Mouse (Mus musculus): Measurements from ENCODE around the gene Gpr155.

Gene Gpr155

DNA sequence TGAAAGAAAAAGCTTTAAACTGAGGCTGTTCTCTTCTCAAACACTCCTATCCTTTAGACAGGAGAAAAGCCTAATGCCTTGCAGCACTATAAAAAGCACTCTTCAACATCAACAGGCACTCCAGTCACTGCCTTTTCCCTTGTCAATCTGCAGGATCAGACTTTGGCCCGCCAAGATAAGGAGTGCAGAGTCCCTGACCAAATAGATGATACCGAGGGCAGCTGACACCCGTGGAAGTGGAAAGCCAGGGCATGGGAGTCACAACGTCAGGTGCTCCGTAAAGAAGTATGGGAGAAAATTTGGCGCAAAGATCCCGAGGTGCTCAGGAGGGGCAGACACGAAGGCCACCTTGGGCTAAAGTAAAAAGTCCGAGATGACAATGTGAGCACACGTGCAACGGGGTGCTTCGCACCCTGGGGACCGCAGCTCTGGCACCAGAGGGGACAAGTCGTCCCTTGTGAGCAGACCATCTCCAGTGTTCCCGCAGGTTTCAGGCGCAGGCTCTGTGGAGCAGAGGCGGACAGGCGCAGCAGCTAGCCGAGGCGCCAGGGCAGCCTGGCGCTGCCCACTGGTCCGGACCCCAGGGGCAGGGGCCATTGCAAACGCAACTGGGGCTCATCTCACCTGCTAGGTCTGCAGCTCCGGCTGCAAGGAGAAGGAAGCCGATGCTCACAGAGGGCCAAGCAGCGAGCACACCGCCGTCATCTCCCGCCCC, 574 bp downstream of the Gpr155 start:
- peak; percentile 49 for DNase-seq (ENCODE audit: low spot score)

DNA sequence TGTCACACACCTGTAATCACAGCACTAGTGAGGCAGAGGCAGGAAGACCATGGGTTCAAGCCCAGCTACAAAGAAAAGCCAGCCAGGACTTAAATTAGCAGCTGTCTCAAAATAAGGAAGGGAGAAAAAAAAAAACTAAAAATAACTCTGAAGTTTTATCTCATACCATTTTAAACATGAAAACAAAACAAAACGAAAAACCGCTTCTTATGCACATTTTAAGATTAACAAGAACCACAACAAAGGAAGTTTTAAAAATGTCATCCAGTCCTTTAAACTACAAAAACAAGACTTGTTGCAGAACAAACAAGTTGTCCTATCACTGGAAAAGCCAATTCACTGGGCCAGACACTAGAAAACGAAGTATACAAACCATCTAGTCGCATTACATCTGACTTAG, 1.2 kb downstream of the Gpr155 start:
- no peak for DNase-seq (ENCODE audit: low spot score)

DNA sequence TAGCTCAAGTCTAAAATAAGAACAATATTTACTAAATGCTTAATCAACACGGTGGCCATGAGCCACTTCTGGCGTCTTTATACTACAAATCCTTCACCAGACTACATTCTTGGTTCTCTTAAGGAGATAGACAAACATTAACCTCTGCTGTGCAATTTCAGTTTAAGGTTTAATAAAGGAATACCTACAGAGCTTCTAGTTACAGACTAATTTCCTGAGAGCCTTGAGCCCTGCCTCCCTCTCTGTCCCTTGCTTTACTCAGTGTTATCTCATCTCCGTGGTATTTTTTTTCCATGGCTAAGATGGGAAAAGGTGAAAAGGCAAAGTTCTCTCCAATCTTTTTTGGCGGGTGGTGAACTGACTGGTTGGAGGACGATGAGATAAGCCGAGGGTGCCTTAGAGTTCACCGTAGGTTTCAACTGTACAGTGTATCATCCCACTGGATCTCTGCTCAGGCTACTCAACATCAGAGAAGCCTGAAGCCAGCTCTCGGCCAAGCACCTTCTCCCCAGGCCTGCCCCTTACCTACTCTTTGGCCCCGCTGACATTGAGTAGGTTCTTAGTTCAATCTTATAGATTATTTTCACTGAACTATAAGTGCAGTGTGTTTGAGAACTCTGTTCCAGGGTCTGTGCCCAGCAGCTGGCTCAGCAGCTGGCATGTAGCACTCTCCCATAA, 5.9 kb downstream of the Gpr155 start:
- no peak for DNase-seq (ENCODE audit: low spot score)

DNA sequence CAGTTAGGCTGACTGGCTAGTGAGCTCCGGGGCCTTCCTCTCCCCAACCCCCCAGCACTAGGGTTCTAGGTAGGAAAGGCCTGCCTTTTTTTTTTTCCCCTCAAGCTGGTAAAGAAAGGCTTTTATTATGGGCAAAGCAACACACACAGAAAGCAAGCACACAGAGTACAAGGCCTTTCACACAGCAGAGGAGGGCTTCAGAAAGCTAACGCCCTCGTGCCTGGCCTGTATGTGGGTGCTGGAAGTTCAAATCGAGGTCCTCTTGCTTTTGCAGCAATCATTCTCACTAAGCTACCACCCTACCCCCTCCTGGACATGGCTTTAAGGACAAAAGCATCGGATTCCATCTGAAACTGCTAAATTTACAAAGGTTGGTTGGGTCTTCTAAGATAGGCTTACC, 6.7 kb downstream of the Gpr155 start:
- DNase-seq (ENCODE audit: low spot score), result no peak

DNA sequence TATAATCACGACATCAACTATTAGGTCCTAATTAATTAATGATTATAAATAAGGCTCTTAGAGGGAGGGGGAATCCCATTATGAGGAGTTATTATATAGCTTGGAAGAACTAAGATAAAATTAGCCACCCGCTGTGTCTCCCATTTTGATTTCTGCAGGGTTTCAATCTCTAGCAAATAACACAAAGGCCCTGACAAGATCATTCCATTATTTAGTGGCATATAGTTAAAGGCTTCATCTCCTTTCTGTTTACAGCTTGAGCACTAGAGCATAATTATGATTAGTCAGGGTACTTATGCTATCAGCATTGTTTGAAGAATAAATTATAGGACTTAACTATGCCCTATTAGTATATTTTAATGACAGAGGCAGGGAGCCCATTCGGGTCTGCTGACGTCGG, 8.0 kb downstream of the Gpr155 start:
- no peak for DNase-seq (ENCODE audit: low spot score)

DNA sequence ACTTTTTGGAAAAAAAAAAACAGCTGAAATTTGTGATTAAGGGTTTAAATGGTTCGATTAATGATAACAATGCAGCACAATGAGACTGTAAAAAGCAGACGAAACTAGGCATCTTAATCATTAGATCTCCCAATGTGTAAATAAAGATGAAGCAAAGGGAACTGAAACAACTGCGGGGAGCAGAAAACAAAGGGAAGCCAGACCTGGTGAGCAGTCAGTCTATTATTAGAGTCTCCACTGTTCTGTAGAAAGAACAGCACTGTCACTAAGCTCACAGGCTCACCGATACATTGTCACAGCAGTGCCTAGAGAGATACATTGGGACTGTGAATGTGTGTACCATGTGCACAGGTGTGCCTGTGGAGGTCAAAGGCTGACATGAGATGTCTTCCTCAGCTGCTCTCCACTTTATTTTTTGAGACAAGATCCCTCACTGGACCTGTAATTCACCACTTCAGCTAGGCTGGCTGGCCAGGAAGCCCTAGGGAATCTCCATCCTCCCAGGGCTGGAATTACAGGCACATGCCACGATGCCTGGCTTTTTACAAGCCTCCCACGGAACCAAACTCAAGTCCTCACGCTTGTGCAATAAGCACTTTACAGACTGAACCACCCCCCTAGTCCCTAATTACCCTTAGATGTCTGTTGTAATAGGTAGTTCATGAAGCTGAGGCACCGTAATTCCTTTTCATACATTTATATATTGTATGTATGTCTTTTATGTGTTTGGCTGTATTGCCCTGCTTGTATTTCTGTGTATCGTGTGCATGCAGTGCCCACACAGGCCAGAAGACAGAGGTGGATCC, 14.6 kb downstream of the Gpr155 start:
- DNase-seq (ENCODE audit: low spot score), result no peak

DNA sequence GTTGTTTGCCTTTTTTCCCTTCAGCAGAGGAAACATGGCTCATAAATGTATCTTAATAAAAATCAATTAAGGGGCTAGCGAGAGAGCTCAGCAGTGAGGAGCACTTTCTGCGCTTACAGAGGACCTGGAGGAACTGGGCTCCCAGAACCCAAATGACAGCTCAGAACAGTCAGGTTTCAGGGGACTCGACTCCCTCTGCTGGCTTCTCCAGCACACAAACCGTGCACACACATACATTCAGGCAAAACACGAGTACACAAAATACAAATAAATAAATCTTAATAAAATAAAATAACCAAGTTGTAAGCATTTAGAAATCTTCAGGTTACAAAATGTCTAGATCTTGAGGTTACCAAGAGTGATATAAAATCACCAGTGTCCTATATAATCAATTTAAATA, 22.9 kb downstream of the Gpr155 start:
- DNase-seq (ENCODE audit: low spot score), result no peak

DNA sequence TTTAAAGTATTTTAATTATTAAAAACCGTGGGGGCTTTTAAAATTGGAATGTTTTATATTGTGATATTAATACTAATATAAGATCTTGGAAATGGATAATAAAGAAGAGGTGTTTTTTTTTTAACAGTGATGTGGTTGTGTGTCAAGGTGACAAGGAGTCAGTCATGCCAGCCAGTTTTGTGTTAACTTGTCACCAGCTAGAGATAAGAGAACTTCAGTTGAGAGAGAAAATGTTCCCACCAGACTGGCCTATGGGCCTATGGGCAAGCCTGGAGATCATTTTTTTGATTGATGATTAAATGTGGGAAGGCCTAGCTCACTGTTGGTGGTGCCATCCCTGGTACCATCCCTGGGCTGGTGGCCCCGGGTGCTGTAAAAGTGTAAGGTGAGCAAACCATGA, 25.8 kb downstream of the Gpr155 start:
- peak; percentile 25 for DNase-seq (ENCODE audit: low spot score)

DNA sequence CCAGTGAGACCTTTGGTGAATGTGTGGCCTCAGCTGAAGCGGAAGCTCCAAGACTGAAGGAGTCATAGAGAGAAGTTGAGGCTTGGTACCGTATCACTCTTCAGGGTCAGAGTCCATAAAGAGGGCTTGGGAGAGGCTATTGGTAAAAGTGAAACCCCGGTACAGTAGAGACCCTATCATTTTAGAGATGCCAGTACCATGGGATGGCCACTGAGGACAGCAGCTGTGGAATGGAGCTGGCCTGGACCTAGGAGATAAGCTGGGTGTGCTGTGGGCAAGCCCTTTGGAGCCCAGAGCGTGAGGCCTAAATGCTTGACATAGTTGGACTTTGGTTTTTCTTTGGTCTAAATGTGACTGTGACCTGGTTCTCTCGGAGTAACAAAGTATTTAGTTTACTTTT, 26.4 kb downstream of the Gpr155 start:
- peak; percentile 75 for DNase-seq (ENCODE audit: low spot score)

DNA sequence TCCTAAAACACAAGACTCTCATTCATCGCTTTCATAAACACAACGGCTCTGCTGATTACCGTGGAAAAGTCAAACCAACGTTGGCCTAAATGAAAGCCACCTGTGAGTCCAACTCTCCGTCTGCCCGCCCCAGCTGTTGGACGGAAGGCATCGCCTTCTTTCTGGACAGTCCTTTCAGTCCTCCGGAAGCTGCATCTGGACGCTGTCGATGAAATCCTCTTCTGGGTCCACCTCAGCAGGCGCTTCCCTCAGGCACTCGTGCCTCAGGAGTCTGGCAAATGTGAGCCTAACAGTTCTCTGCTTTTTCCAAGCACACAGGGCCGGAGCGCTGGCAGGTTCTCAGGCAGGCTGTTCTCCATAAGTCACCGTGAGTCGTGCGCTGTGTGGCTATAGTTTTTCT, 29.4 kb downstream of the Gpr155 start:
- no peak for DNase-seq (ENCODE audit: low spot score)

DNA sequence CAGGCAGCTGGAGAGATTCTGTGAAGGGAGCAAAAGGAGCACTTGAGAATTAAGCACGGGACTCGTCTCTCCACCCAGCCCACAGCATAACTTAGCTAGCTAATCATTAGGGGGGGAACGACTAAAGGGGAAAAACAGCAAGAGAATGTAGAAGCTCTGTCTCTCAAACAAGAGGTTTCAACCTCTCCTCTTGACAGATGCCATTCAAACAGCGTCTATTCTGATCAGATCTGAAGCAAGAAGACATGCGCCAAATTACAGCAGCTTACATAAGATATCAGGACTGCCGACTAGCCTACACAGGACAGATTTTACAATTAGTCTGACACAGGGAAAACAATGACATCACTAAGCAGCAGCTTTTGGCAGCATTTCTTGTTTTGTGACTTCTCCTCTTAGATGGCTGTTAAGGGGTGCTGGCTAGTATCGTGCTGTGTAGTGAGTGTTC, 34.4 kb downstream of the Gpr155 start:
- no peak for DNase-seq (ENCODE audit: low spot score)

DNA sequence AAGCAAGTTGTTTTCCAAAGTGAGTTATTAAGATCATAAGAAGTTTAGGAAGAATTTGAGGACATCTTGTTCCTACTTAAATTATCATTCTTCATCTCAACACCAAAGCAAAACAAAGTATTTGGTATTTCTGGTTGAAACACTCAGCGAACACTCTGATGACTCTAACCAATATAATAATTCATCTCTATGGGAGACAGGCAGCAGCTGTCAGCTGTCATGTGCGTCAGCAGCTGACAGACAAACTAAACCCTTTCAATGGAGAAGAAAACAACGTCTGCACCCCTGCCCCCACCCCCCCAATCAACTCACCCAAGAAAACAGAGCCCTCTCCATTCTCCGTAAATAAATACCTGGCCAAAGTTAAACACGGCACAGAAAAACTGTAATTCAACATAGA, 34.9 kb downstream of the Gpr155 start:
- DNase-seq (ENCODE audit: low spot score), result no peak

DNA sequence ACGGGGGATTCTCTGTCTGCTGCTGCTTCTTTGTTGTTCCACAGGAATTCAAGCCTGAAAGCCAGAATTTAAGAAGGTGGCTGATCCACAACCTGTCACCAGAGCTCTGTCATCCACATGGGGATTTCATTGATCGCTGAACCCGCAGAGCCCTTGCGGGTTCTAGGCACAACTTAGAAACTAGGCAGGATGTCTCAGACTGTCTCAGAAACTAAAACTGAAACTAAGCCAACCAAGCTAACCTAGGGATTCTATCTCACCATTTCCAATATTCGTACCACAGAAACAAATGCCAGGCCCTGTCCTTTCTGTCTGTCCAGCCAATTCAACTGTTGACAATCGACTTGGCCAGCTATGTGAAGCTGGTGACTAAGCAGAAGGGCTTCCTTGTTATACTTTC, 38.2 kb downstream of the Gpr155 start:
- no peak for DNase-seq (ENCODE audit: low spot score)

DNA sequence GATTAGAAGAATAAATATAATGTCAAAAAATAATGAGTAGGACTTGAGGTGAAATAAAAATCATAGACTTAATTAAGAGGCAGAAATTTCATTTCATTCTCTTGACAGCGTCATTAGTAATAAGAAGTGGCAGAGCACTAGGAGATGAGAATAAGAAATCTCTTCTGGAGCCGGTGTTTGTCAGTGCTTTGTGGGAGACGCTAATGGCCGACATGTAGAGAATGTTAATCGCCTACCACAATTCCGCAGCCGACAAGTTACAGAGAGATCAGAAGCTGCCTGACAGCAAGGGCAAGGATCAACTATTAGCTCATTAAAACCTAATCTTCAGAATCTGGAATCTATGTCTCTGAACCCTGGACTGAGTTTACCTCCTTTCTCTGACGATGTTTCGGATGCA, 38.6 kb downstream of the Gpr155 start:
- DNase-seq (ENCODE audit: low spot score), result no peak

DNA sequence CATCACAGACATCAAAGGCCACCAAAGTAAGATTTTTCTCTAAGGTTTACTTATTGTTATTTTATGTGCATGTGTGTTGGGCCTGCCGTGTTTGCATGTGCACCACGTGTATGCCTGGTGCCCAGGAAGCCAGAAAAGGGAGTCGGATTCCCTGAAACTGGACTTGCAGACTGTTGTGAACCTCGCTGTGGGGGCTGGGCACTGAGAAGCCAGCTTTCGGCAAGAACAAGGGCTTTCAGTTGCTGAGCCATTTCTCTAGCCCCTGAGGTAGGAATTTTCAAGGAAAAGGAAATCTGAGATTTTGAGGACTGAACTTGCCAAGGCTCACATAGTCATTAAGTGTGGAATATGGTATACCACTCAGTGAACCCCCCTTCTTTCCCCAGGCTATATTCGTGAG, 39.2 kb downstream of the Gpr155 start:
- DNase-seq (ENCODE audit: low spot score), result no peak

DNA sequence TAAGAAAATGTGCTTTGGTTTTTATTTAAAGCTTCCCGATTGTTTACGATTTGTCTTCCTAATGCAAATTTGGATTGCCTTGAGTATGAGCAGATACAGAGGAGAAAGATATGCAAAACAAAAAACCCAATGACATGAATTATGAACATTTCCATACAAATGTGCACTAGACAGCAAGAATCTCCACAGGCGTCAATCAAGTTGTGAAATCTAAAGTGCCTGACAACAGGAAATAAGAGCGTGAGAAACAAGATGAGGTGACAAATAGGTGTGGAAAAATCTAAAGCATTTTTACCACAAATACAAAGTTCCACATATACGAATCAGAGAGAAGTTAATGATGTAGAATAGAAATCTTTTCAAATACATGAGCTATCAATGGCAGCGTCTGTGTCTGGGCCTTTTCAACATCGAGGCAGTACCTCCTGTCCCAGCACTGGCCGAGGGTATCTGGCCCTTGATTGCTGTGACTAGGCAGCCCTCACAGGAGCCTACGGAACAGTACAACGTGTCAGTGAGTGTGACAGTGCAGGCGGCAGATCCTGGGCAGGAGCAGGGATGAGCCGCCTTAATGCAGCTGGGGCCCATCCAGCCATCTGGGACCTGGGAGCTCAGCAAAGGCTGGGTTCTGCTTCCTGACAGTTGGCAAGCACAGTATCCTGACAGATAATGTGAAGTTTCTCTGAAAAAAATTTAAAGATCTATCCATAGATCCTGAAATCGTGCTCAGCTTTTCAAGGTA, 39.9 kb downstream of the Gpr155 start:
- no peak for DNase-seq (ENCODE audit: low spot score)

DNA sequence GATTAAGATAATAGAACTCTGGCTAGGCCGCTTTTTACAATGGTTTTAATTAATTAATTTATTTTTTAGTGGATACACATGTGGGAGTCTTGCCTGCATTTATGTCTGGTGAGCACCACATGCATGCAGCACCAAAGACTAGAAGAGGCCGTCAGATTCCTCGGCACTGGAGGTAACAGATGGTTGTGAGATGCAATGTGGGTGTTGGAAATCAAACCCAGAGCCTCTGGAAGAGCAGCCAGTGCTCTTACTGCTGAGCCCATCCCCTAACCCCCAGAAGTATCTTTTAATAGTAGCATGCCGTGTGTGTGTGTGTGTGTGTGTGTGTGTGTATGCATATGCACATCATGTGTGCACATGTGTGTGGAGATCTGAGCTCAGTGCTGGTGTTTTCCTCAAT, 41.2 kb downstream of the Gpr155 start:
- no peak for DNase-seq (ENCODE audit: low spot score)

DNA sequence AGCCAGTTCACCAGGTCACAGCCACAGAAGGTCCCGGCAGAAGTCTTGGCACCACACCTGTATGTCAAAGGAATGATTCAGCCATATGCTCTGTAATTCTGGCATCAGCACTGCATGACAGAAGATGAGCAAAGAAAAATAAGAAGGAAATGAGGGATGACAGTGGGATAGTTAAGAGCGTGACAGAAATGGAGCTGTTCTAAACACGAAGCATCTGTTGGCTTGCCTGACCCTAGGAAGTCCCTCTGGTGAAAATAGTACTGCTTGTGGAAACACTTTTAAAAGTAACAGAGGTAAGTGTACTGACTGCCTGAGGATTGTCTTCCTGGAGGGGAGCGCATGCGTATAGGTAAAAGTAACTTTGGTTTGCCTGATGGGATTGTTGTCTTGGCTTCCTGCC, 42.7 kb downstream of the Gpr155 start:
- no peak for DNase-seq (ENCODE audit: low spot score)

DNA sequence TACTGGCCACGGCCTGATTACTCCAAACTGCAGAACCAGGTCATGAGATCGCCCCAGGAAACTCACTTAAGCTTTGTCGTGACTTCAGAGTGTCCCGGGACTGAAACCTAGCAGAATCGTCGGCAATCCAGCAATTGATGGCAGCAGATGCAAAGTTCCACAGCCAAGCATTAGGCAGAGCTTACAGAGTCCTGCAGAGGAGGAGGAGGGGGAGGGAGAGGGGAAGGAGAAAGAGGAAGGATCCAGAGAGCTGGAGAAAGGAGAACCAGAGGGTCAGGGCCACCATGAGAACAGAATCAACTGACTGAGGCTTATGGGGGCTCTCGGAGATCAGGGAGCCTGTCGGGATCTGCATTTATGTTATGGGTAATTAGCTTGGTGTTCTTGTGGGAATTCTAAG, 48.0 kb downstream of the Gpr155 start:
- DNase-seq (ENCODE audit: low spot score), result no peak

DNA sequence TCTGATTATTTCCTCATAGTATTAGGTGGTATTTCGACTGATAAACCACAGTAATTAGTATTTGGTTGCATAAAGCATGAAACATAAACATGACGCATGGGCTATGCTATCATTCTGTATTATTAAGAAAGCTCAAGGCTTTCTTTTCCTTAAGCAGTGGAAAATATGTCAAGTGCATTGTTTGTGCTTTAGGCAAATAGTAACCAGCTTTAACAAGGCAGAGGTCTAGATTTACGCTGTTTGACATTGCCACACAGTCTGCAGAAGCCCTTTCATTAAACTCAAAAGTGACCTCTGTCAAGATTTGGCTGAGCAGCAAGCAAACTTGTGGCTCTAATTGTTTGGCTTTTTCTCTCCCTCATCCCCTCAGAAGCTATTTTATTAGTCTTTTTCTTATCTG, 50.4 kb downstream of the Gpr155 start:
- DNase-seq (ENCODE audit: low spot score), result no peak

DNA sequence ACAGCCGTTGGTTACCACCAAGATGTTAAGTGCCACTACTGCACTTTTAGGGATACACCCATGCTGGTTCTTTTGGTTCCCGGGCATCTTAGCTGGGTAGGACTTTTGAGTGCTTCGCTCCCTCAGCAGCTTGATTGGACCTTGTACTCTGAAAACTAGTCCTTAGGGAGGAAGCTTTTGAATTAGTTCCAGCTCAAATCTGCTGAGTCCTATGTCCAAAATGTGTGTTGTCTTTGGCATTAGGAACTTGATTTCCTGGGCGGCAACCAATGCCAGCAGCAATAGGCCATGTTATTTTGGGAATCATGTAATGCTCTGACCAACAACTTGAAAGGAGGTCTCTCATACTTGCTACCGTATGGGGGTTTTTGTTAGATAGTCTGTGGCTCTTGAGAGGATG, 60.5 kb downstream of the Gpr155 start:
- DNase-seq (ENCODE audit: low spot score), result no peak

DNA sequence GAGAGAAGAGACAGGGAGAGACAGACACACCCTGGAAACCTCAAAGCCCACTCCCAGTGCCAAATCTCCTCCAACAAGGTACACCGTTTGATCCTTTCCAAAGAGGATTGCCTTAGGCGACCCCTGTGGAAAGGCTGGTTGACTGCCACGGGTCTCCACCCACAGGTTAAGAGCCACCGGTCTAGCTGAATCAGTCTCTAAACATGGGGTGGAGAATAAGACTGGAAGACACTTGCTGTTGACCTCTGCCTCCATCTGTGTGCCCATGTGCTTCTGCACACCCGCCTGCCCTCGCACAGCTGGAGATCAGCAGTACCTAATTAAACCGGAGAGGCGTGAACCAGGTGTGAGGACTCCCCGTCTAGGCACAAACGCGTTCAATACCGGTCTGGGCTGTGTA, 63.4 kb downstream of the Gpr155 start:
- no peak for DNase-seq (ENCODE audit: low spot score)

DNA sequence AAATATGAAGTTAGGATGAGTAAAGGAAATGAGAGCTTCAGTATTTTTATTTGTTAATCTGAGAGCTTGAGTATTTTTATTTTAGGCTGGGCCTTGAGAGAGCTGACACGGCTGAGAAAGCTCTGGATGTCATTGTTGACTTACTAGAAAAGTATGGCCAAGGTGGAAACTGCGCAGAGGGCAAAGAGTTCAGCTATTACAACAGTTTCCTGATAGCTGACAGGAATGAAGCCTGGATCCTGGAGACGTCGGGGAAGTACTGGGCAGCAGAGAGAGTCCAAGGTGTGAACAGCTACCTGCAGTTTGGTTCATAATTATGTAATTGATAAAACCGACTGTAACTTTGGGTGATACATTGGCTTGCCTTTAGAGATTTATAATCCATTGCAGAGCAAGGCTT, 67.2 kb downstream of the Gpr155 start:
- no peak for DNase-seq (ENCODE audit: low spot score)

Data from c-Kit-positive CD71-positive TER-119-positive erythroid progenitor cells, embryonic 14.5 days (primary cell).